Mouse (Mus musculus) ovary, adult 18-20 months (tissue): Measurements from ENCODE around the gene Edn1.

Experiments used
- DNase-seq: peaks from one replicate; pipeline ENCODE4 v3.0.0; 2022; ENCODE audit warnings: low spot score, mixed read lengths

Edn1 gene

DNA sequence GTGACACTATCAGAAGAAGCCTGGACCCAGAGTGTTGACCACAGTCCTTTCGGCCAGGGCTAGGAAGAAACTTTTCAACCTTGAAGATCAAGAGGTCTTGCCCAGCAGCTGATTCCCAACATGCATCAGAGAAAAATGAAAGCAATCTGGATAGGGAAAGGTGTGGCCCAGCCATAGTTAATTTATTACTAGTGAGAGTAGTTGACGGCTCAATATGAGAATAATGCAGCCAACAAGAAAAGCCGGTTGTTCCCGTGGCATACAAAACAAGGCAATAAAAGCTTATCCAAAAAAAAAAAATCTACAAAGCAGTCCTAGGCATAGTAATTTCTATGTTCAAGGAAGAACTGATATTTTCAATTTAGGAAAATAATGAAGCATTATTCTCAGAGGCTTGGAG lies 16.5 kb downstream of the Edn1 start:
- no peak for DNase-seq

- no peak for DNase-seq
Measured at GRCm38 (mm10) chr13:42328576-42328975, 27.3 kb downstream of the Edn1 start.

- no peak for DNase-seq
Measured at GRCm38 (mm10) chr13:42331104-42331503, 29.8 kb downstream of the Edn1 start.

- DNase-seq: no peak
Measured at GRCm38 (mm10) chr13:42334981-42335380, 33.7 kb downstream of the Edn1 start.

- DNase-seq: no peak
Measured at GRCm38 (mm10) chr13:42336414-42336813, 35.1 kb downstream of the Edn1 start.

DNA sequence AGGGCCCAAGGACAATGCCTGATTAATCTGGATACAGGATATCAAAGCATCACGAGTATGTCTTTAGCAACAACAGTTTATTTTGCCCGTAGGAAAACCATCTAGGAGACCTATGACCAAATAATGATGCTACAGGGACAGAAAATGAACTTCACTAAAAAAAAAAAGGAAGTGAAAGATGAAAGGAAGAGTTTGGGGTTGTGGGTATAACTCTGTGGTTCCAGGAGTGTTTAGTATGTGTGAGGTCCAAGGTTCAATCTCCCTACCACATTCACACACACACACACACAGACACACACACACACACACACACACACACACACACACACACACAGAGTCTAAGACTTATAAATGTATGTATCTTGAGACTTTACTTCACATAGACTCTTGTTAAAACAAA lies 35.8 kb downstream of the Edn1 start:
- no peak for DNase-seq

DNA sequence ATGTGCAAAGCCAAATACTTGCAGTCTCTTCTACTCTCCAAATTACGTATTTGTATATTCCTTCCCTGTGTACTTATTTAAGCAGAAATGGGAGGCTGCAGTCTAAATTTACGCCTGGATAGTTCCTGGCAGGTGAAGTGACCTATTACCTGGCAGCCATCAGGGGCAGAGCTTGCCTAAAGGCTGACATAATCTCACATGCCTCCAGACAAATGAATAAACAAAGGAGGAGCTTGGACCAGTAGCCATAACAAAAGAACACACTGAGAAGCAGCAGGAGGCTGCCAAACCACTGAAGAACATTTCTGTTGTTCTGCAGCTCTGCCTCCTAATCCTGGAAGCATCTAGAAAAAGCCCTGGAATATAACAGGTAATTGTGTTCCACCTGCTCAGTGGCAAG lies 38.2 kb downstream of the Edn1 start:
- DNase-seq: peak; percentile 45

GRCm38 (mm10) chr13:42341871-42342532 lies 40.7 kb downstream of the Edn1 start:
- no peak for DNase-seq

- DNase-seq: no peak
Measured at GRCm38 (mm10) chr13:42345439-42345838, 44.2 kb downstream of the Edn1 start.

DNA sequence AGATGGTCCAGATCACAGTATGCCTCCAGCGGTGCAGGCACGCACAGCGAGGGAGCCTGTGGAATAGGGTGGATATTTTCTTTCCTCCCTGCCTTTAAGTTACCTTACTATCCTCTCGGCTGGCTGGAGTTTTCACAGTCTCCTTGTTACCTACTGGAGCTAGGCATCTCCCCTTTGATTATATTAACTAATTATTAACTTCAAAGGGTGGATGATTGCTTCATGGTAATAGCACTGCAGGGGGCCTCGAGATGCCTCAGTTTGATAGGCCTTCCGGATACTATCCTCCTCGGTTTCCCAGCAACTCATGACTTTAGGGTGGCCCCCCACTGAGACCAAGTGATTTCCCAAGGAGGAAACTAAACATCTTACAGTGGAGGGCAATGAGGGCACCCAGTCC lies 45.1 kb downstream of the Edn1 start:
- no peak for DNase-seq

- DNase-seq: no peak
Measured at GRCm38 (mm10) chr13:42351675-42352074, 50.4 kb downstream of the Edn1 start.
